Mouse (Mus musculus) neural tube, embryonic 13.5 days (tissue): ENCODE measurements at regions not wholly inside any gene's neighbourhood (a gene's known extent, or its start where the extent isn't known, plus 50 kb on each side); places are given as distances from the start of the nearest gene placed in this dataset.

ENCODE experiments used
- ATAC-seq: fragments of 200-750 bp; cut with Nextera tagmentation; 2 replicates; pipeline ENCODE4 v1.8.0; 2017; ENCODE audit warnings: low read depth, mild to moderate bottlenecking, moderate TSS enrichment, moderate library complexity
- H3K27ac ChIP-seq: fragments of 300-500 bp; sonication (generic); replicated peaks from 2 replicates; pipeline ENCODE4 v1.5.1; 2015; ENCODE audit warnings: moderate library complexity, mild to moderate bottlenecking, inconsistent platforms
- H3K27me3 ChIP-seq: fragments of 300-500 bp; sonication (generic); 2 replicates; pipeline ENCODE4 v1.6.1; 2015; ENCODE audit warnings: mild to moderate bottlenecking, inconsistent platforms
- H3K36me3 ChIP-seq: fragments of 300-500 bp; sonication (generic); 2 replicates; pipeline ENCODE4 v1.6.1; 2015; ENCODE audit warnings: mild to moderate bottlenecking, inconsistent platforms
- H3K4me1 ChIP-seq: fragments of 300-500 bp; sonication (generic); replicated peaks from 2 replicates; pipeline ENCODE4 v1.6.1; 2015; ENCODE audit warnings: inconsistent platforms
- H3K4me2 ChIP-seq: fragments of 300-500 bp; sonication (generic); 2 replicates; pipeline ENCODE4 v1.6.1; 2015; ENCODE audit warnings: inconsistent platforms, mild to moderate bottlenecking, moderate library complexity
- H3K4me3 ChIP-seq: fragments of 300-500 bp; sonication (generic); 2 replicates; pipeline ENCODE4 v1.5.1; 2015; ENCODE audit warnings: mild to moderate bottlenecking, inconsistent platforms
- H3K9ac ChIP-seq: fragments of 300-500 bp; sonication (generic); 2 replicates; pipeline ENCODE4 v1.6.1; 2015; ENCODE audit warnings: moderate library complexity, mild to moderate bottlenecking, inconsistent platforms
- H3K9me3 ChIP-seq: fragments of 300-500 bp; sonication (generic); 2 replicates; pipeline ENCODE4 v1.6.1; 2016; ENCODE audit warnings: inconsistent platforms
- WGBS: fragments of 180-500 bp; shearing (Covaris S2); methylation state at CpG from one replicate; pipeline ENCODE4 v1.1.7; 2015; 5-methylcytosine and 5-hydroxymethylcytosine counted together

- ATAC-seq, result no peak
- 86% methylated on average over 2 of the region's 2 CpGs for WGBS
- peaks cover 7% of the 10 kb centered on the region; the same call in 1 of the 2 replicates for H3K9me3 ChIP-seq
- no peak overlapping the region for H3K9ac ChIP-seq
- no peak overlapping the region for H3K4me3 ChIP-seq
- no peak overlapping the region for H3K4me2 ChIP-seq
- no peaks in the 10 kb centered on the region for H3K27me3 ChIP-seq
- no peaks in the 10 kb centered on the region for H3K4me1 ChIP-seq
- H3K36me3 ChIP-seq, result no peaks in the 10 kb centered on the region
- no peak overlapping the region for H3K27ac ChIP-seq
These were observed 277.6 kb downstream of the 3100002H09Rik start for GRCm38 (mm10) chr4:124332974-124333373.

DNA sequence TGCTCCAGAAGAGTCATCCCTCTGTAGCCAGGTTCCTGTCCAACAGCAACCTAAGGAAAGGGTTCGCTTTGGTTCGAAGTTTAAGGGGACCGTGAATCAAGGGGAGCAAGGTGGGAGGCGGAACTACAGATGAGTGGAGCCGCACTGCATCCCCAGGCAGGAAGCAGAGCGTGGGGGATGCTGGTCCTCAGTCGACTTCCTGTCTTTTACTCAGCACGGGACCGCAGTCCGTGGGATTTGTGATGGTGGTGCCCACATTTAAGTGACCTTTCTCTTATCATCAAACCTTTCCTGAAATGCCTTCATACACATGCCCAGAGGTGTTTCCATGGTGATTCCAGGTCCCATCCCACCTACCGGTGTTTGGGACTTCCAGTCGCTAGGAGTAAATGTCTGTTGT lies 278.2 kb downstream of the 3100002H09Rik start:
- no peak for ATAC-seq
- H3K27ac ChIP-seq, result no peak overlapping the region
- H3K4me1 ChIP-seq, result no peaks in the 10 kb centered on the region
- 94% methylated on average over 12 of the region's 12 CpGs for WGBS
- H3K9ac ChIP-seq, result no peak overlapping the region
- no peak overlapping the region for H3K4me2 ChIP-seq
- peaks cover 7% of the 10 kb centered on the region; the same call in 1 of the 2 replicates for H3K9me3 ChIP-seq
- no peak overlapping the region for H3K4me3 ChIP-seq
- H3K27me3 ChIP-seq, result no peaks in the 10 kb centered on the region
- H3K36me3 ChIP-seq, result no peaks in the 10 kb centered on the region

DNA sequence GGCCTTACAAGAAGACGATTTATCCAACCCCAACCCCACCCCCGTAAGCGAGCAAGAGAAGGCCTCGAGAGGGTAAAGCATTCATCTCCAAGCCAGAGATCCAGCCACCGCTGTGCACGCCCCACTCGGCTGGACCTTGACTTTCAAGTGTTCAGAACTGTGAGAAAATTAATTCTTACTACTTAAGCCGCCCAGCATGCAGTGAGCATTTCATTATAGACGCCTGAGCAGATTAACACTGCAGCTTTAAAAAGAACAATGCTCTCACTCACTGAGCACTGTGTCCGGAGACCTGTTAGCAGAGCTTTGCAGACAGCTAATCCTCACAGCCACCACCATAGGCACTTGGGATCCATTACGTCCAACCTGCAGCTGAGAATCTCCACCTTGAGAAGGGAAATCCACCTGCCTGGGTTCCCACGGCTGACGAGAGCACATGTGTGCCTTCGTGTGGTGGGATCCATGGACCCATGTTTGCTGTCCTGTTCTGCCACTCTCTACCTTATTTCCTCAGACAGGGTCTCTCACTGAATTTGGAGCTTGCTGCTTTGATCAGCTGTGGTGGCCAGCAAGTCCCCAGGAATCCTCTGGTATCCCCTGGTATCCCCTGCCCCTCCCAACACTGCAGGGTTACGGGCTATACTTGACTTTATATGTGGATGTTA lies 281.4 kb downstream of the 3100002H09Rik start:
- H3K27me3 ChIP-seq, result no peaks in the 10 kb centered on the region; the same call in 1 of the 2 replicates
- H3K9me3 ChIP-seq, result peaks cover 3% of the 10 kb centered on the region; the same call in 1 of the 2 replicates
- H3K4me3 ChIP-seq, result no peak overlapping the region
- H3K9ac ChIP-seq, result no peak overlapping the region
- H3K4me1 ChIP-seq, result no peaks in the 10 kb centered on the region
- ATAC-seq, result no peak
- H3K27ac ChIP-seq, result no peak overlapping the region
- H3K4me2 ChIP-seq, result no peak overlapping the region
- no peaks in the 10 kb centered on the region for H3K36me3 ChIP-seq
- 45% methylated on average over 15 of the region's 15 CpGs for WGBS

GRCm38 (mm10) chr4:124326301-124326700 lies 284.3 kb downstream of the 3100002H09Rik start:
- H3K4me2 ChIP-seq, result no peak overlapping the region
- 0 out of 2 replicates have a peak, but pooled peaks cover 2% of the 10 kb centered on the region for H3K9me3 ChIP-seq
- no peaks in the 10 kb centered on the region; the same call in 1 of the 2 replicates for H3K27me3 ChIP-seq
- no peak for ATAC-seq
- no peak overlapping the region for H3K4me3 ChIP-seq
- no peak overlapping the region for H3K27ac ChIP-seq
- H3K36me3 ChIP-seq, result no peaks in the 10 kb centered on the region
- no peak overlapping the region for H3K9ac ChIP-seq
- WGBS, result 93% methylated on average over 9 of the region's 9 CpGs
- no peaks in the 10 kb centered on the region for H3K4me1 ChIP-seq

DNA sequence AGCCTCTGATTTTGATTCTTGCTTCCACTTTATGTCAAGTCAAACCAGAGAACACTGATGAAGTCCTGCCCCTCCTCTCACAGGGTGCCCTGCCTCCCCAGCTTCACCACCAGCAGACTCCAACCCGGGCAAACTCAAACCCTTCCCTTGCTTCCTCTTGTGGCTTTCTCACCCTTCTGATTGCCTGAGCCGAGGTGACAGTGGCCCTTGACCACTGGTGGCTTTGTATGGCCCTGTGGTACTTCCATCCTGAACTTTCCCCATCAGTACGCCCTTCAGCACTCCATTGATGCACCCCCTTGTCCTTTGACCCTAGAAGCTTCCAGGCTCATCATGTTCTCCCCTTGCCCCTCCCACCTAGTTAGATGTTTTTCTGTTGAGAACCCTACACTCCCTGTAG lies 287.0 kb downstream of the 3100002H09Rik start:
- ATAC-seq, result no peak
- H3K4me1 ChIP-seq, result no peaks in the 10 kb centered on the region

GRCm38 (mm10) chr4:124321221-124321620 lies 289.4 kb downstream of the 3100002H09Rik start:
- Histone ChIP-seq H3K4me3 (no peak overlapping the region), H3K4me2 (no peak overlapping the region), H3K4me1 (no peaks in the 10 kb centered on the region), H3K9ac (no peak overlapping the region), H3K27me3 (peaks cover 20% of the 10 kb centered on the region; the same call in 1 of the 2 replicates), H3K27ac (no peak overlapping the region), H3K9me3 (no peaks in the 10 kb centered on the region), H3K36me3 (no peaks in the 10 kb centered on the region)
- 68% methylated on average over 7 of the region's 7 CpGs for WGBS
- ATAC-seq, result no peak

More for the DNA sequence above, 287.0 kb downstream of the 3100002H09Rik start:
- Histone ChIP-seq H3K4me3 (no peak overlapping the region), H3K36me3 (no peaks in the 10 kb centered on the region), H3K27me3 (peaks cover 2% of the 10 kb centered on the region; the same call in 1 of the 2 replicates), H3K27ac (no peak overlapping the region), H3K9ac (no peak overlapping the region), H3K9me3 (no peaks in the 10 kb centered on the region), H3K4me2 (no peak overlapping the region)
- 65% methylated on average over 3 of the region's 3 CpGs for WGBS

GRCm38 (mm10) chr4:124317042-124317441 lies 293.6 kb downstream of the 3100002H09Rik start:
- WGBS, result 34% methylated on average over 4 of the region's 4 CpGs
- no peak overlapping the region for H3K4me3 ChIP-seq
- no peaks in the 10 kb centered on the region for H3K4me1 ChIP-seq
- no peak for ATAC-seq
- H3K9ac ChIP-seq, result no peak overlapping the region
- no peak overlapping the region for H3K4me2 ChIP-seq
- no peak overlapping the region for H3K27ac ChIP-seq
- peaks cover 20% of the 10 kb centered on the region; the same call in 1 of the 2 replicates for H3K27me3 ChIP-seq
- 0 out of 2 replicates have a peak, but pooled peaks cover 3% of the 10 kb centered on the region for H3K9me3 ChIP-seq
- H3K36me3 ChIP-seq, result no peaks in the 10 kb centered on the region

DNA sequence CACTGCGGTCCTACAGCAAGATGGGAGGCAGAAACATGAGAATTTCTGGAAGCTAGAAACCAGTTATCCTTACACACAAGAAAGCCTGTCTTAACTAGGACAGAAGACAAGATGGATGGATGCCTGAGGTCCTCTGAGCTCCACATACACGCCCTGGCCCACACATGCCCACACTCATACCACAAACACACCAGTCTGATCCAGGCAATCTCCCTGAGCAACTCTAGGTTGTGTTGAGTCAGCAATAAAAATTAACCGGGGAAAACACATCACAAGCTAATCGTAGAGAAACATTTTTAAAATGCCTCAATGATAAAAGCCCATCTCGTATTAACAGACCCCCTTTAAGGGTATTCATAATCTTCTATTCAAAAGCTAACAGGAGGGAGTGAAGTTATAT lies 298.9 kb downstream of the 3100002H09Rik start:
- Histone ChIP-seq H3K9ac (no peak overlapping the region), H3K4me3 (no peak overlapping the region), H3K27me3 (peaks cover 38% of the 10 kb centered on the region), H3K4me1 (peaks cover 13% of the 10 kb centered on the region), H3K27ac (no peak overlapping the region), H3K9me3 (0 out of 2 replicates have a peak, but pooled peaks cover 3% of the 10 kb centered on the region), H3K4me2 (no peak overlapping the region), H3K36me3 (no peaks in the 10 kb centered on the region)
- WGBS, result 79% methylated on average over 5 of the region's 5 CpGs
- no peak for ATAC-seq

- no peak overlapping the region; the same call in 1 of the 2 replicates for H3K9ac ChIP-seq
- H3K9me3 ChIP-seq, result 0 out of 2 replicates have a peak, but pooled peaks cover 3% of the 10 kb centered on the region
- no peak overlapping the region for H3K27ac ChIP-seq
- H3K36me3 ChIP-seq, result no peaks in the 10 kb centered on the region
- ATAC-seq, result peak; percentile 43
- peaks cover 34% of the 10 kb centered on the region for H3K27me3 ChIP-seq
- no peak overlapping the region for H3K4me2 ChIP-seq
- H3K4me1 ChIP-seq, result peaks cover 20% of the 10 kb centered on the region
- 16% methylated on average over 10 of the region's 10 CpGs for WGBS
- no peak overlapping the region for H3K4me3 ChIP-seq
These were observed 300.0 kb downstream of the 3100002H09Rik start for GRCm38 (mm10) chr4:124310594-124310993.

GRCm38 (mm10) chr4:124305871-124306555 lies 304.6 kb downstream of the 3100002H09Rik start:
- Histone ChIP-seq H3K27me3 (peaks cover 50% of the 10 kb centered on the region), H3K36me3 (no peaks in the 10 kb centered on the region), H3K9ac (no peak overlapping the region), H3K4me1 (peaks cover 19% of the 10 kb centered on the region), H3K4me3 (no peak overlapping the region), H3K4me2 (no peak overlapping the region), H3K9me3 (no peaks in the 10 kb centered on the region), H3K27ac (no peak overlapping the region)
- ATAC-seq, result no peak
- 39% methylated on average over 10 of the region's 10 CpGs for WGBS

- peaks cover 22% of the 10 kb centered on the region for H3K4me1 ChIP-seq
- no peak overlapping the region for H3K9ac ChIP-seq
- H3K9me3 ChIP-seq, result no peaks in the 10 kb centered on the region
- H3K4me3 ChIP-seq, result no peak overlapping the region
- ATAC-seq, result no peak
- 61% methylated on average over 7 of the region's 7 CpGs for WGBS
- peaks cover 38% of the 10 kb centered on the region for H3K27me3 ChIP-seq
- no peaks in the 10 kb centered on the region for H3K36me3 ChIP-seq
- H3K4me2 ChIP-seq, result no peak overlapping the region
- H3K27ac ChIP-seq, result no peak overlapping the region
These were observed 307.7 kb downstream of the 3100002H09Rik start for GRCm38 (mm10) chr4:124302950-124303349.

DNA sequence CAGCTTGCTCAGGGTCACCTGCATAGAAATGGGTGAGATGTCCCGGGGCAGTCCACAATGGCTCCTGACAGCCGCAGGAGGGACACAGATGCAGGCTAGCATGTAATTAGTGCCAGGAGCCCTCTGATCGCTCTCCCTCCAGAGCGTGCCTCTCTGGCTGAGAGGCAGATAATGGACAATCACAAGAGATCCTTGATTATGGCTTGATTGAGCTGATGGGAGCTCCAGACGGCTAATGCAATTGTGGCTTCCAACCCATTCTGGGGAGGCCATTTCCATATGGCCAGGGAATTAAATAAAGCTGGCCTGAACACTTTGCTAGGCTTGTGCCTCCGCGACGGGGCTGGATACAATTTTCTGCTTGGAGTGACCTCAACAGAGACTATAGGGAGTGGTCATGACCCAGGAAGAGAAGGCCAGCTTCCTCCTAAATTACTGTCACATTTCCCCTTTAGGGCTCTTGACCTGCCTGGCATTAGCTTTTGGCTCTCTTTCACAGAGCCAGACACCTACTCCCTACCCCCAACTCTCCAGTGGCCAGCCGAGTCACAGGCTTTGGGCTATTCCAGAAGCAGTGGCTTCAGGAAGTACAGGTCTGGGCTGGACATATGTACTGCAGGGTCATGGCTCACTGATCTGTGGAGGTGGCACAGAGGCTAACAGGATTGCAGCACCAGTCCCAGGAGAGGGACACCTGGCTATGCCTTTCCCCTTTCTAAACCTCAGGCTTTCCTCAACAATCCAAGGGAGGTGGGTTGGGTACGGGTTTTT lies 311.8 kb downstream of the 3100002H09Rik start:
- 18% methylated on average over 10 of the region's 10 CpGs for WGBS
- Histone ChIP-seq H3K36me3 (no peaks in the 10 kb centered on the region), H3K4me1 (peaks cover 13% of the 10 kb centered on the region), H3K27ac (peak overlapping the region; percentile 46), H3K9me3 (no peaks in the 10 kb centered on the region), H3K4me2 (no peak overlapping the region), H3K27me3 (peaks cover 47% of the 10 kb centered on the region), H3K9ac (no peak overlapping the region), H3K4me3 (no peak overlapping the region)
- peak; percentile 59 for ATAC-seq
